Mouse (Mus musculus): ENCODE measurements around the gene Dhx40. TPM values are rescaled to one million over a fixed set of nuclear protein-coding genes. Genes with fewer than 3 reads are reported as not detected.
"Not testable (repeated sequence)": the region's sequence is repeated elsewhere in the genome, so short reads cannot be mapped to it uniquely, and the experiment has no call there.

Gene Dhx40
- total RNA-seq, 1 experiment from 2014 or later, result 28.9 TPM

DNA sequence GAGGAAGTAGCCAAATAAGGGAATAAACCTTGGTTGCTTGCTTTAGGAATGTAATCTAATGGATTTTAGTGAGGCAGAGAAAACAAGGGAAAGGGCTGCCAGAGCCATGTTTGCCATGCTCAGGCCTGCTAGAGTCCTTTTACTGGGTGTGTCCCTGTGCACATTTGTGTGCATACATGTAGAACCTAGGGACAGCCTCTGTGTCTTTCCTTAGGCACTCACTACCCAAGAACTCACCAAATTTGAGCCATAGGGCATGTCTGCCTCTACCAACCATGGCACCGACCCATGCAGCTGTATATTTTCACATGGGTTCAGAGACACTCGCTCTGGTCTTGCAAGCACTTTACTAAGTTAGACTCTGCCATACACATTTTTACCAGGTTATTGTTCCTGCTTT lies 11.4 kb upstream of the Dhx40 start:
- no peak for DNase-seq

DNA sequence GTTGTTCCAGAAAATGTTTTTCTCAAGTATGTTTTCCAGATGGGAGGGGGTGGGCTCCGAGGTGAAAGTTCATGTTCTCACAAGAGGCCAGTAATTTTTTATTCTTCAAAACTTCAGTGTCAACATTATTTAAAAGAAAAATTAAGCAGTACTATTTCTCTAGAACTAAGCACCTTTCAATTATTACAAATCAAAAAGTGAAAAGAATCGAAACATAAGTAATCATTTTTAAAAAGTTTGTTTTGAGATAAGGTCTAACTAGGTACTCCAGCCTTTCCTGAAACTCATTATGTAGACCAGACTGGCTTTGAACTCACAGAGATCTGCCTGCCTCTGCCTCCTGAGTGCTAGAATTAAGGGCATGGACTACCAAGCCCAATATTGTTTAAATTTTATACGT lies 8.7 kb upstream of the Dhx40 start:
- not testable (repeated sequence) for DNase-seq

DNA sequence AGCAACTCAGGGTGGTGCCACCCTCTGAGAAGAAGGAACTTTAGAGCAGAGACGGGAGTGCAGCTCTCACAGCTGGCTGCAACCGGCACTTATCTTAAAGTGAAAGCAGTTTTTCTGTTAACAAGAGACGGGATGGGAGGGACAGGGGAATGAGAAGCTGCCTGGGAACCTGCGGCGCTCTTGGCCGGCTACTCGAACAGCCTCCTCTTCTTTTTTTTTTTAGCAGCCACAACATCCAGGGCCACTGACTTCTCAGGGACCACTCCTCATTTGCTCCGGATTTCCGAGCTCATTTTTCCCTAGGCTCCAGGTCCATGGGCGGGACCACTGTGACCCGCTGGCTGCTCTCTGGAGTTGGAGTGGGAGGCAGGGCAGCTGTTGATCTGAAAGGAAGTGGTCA lies 6.9 kb upstream of the Dhx40 start:
- DNase-seq, result not testable (repeated sequence)

DNA sequence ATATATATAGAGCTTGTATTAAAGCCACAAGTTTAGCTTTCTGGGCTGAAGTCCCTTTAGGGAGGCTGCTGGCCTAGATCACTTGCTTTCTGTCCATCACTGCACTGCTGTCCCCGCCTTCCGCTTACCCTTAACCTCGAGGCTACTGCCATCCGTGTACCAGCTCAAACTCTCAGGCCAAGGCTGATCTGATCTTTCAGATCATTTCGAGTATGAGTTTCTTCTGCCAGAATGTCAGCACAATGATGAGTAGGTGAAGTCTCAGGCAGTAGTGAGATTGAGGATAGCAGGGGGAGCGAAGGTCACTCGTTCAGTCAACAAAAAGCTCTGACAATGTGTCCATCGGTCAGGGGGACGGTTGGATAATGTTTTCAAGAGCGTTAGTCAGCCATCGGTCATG lies 5.7 kb upstream of the Dhx40 start:
- not testable (repeated sequence) for DNase-seq

DNA sequence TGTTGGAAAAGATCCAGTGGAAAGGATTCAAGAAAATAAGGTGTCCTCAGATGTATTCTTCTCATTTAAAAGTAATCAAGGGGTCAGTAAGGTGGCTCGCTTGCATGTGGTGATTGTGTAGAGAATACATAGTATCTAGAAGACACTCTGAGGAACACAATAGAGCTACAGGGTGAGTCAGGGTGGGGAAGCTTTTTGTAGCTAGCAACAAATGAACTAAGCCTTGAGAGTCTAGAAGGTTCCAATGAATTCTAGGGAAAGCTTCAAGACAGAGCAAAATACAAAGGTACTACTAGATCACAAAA lies 3.7 kb upstream of the Dhx40 start:
- no peak for DNase-seq

DNA sequence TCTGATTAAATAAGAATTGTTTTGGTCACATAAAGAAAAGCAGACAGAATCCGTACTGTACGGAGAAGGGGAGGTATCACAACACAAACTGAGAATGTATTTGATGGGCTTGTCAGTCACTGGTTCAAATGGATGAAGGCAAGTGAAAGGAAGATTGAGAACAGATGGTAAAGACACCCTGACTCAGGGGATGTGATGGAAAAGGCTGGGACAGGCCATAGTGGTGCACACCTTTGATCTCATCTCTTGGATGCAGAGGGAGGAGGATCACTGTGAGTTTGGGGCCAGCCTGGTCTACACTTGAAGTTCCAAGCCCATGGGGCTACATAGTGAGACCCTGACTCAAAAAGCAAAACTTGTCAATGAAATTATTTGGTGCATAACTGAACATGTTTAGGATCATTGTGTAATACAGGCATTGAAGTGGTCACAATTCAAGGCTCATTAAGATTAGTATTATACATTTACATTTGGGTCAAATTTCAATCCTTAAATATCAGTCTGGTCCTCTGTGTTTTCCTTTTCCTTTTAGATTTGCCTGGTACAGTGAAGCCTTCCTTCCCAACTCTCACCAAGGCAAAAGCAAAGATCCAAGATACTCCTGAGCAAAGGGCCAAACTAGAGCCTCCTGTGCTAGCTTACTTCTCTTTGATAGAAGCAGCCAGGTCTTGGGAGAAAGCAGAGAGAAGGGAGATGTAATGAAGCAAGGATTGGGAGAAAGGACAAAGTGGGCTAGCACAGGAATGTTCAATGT lies 3.2 kb upstream of the Dhx40 start:
- no peak for DNase-seq

DNA sequence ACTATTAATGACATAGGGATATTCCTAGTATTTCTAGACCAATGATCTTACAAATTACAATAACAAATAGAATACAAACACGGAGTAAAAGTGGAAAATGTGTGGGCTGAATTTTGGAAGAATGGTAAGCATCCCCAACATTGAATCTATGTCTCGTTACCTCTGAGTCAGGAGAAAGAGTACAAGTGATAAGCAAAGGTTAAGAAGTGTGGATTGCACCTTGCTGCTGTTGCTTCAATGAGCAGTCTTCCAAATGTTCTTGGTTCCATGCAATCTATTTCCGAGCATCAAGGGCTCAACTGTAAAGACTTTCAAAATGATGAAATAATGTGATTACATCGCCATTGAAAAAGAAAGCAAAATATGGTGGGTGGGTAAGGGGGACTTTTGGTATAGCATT lies 2.3 kb upstream of the Dhx40 start:
- no peak for DNase-seq

DNA sequence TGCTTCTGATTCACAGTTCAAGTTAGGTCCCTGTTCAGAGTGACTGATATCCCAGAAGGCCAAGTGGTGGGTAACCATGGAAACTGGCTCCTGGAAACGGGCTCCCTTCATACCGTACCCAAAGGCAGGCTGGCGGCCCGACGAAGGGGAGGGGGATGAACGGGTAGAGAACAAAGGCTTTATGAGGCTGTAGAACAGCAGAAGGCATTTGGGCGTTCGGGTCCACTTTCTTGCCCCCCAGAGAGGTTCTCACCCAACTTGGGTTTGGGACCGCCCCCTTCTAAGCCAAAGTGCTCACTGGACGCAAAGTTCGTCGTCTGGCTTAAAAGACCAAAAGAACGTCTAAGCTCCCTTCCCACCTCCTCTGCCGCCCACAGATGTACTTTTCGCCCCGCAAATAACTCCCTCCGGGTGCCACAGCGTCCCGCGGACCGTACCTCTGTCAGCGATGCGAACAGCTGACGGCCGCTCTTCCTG lies 507 bp downstream of the Dhx40 start:
- peak; percentile 78 for DNase-seq

DNA sequence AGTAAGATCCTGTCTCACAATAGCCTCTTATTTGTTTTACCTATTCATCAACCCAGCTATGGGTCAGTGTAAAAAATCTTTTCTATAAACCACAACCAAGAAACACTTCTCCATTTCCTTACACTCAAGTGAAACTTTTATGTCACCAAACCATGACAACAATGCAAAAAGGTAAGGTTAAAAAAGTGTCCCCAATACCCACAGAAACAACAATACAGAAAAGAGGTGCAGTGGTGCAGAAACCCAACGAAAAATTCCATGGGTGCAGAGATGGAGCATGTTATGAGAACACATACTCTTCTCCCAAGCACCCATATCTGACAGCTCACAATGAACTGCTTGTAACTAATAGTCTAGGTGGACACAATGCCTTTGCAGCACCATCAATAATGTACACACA lies 13.4 kb downstream of the Dhx40 start:
- no peak for DNase-seq

DNA sequence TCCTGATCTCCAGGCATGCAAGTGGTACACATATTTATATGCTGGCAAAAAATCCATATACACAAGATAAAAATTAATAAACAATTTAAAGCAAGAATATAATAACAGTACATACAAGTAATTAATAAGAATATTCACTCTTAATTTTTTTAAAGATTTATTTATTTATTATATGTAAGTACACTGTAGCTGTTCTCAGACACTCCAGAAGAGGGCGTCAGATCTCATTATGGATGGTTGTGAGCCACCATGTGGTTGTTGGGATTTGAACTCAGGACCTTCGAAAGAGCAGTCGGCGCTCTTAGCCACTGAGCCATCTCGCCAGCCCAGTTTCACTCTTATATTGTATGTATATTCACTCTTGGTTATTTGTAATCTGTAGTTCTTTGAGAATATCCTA lies 20.1 kb downstream of the Dhx40 start:
- not testable (repeated sequence) for DNase-seq

DNA sequence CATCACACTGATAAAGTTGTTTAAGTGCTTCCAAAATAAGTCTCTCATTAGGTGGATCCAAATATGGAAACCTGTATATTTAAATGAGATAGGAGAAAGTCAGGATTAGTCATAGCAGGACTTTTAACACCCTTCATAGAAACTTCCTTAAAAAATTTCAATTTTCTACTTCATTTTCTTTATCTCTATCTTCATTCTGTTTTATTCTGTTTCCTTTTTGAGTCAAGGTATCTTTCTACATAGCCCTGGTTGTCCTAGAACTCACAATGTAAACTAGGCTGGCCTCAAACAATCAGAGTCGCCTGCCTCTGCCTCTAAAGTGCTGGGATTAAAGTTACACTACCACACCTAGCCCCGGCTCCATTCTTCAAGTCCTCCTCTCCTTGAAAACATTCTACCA lies 21.8 kb downstream of the Dhx40 start:
- no peak for DNase-seq

DNA sequence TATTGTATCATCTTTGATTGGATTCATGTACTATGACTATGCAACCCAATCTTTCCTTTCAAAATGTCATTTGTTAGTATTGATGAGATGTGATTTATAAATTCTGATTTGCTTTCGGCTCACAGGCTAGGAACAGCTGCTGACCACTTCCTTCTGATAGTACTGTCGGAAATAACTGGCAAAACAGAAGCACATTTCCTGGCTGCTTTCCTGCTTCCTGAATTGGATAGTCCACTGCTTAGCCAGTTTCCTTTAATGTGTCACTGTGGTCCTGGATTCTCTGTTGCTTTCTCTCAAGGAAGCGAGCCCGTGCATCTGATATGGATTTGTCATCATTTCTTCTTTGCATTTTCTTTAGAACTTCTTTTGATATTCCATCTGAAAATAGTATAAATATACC lies 37.7 kb downstream of the Dhx40 start:
- DNase-seq, result no peak

DNA sequence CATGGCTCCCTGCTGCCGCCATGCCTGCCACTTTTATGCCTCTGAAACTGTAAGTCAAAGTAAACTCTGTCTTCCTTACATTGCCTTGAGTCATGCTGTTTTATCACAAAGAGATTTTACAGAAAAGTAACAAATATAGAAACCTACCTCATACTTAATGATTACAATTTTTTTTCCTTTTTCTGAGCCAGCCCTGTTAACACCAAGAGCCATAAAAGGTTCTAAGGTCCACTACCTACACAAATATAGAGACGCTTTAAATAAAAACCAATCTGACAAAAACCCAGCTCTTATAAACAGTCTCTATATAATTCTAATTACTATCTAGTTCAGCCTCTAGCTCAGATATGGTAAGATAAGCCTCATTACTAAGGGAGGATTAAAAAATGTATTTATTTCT lies 43.0 kb downstream of the Dhx40 start:
- DNase-seq, result no peak

DNA sequence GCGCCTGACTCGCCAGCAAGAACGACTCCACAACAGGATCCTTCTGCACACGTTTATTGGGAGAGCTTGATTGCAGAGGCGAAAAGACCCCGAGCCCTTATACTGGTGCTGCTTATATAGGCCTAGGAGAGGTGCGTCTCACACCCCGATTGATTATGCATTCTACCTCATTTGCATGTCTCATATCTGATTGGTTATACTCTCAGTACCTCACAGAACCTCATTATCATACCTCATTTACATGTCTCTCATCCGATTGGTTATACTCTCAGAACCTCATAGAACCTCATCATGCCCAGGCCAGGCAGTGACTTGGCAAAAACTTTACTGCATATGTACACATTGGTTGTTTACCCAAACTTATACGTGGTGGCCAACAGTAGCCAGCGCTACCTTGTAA lies 44.4 kb downstream of the Dhx40 start:
- DNase-seq, result not testable (repeated sequence)

DNA sequence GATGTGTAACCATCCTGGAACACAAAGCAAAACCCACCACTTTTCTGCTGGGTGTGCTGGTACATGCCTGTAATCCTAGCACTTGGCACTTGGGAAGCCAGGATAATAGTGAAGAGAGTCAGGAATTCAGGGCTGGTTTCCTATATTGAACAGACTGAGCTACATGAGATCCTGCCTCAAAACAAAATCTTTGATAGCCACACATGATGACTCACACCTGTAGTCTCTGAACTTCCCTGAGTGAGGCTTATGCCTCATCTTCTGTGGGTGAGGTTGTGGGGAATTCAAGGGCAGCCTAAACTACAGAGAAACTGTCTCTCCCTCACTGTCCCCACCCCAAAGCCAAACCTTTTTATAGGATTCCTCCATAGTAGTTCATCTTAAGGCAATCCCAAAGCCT lies 47.2 kb downstream of the Dhx40 start:
- no peak for DNase-seq

DNA sequence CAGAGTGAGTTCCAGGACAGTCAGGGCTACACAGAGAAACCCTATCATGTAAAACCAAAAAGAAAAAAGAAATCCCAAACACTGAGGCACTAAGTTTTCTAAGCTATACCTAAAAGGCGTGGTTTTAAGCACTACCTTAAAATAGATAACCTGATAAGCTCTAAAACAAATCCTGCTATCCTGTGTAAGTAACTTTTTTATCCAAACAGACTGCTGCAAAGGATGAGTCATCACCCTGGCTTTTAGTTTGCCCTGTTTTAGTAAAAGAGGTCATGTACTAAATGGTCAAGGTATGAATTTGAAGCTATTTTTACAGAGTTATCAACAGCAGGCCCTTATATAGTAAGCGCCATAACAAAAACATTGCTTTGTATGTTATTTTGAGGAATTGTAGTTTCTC lies 47.7 kb downstream of the Dhx40 start:
- DNase-seq, result no peak

DNA sequence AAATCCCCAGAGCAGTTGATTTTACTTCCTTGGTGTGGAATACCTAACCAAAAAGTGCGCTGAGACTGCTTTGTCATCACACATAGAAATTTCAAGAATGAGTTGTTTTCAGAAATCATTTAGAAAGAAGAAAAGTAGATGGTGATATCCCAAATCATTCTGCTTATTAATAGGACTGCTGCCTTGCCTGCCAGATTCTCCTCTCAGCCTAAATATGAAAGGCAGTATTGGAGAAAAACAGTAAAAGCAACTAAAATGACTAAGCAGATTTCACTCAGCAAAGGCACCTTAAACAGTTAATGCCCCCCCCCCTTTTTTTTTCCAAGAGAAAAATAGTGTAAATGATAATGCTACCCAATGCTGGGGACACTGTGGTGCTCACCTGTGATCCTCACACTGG lies 48.3 kb downstream of the Dhx40 start:
- DNase-seq, result no peak

DNA sequence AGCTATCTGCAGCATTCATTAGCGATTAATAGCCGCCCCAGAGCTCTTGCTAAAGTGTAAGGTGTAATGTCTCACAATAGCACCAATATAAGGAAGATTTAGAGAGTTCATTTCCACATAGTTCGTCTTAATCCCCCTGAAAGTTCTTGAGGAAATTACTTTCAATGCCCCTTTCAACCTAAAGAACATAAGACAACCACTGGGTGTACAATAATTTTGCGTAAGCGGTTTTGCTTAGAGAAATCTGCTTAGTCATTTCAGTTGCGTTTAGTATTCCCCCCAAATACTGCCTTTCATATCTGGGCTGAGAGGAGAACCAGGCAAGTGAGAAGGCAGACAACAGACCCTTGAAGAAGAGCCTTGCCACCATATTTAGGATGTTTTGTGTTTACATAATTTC lies 49.0 kb downstream of the Dhx40 start:
- no peak for DNase-seq

DNA sequence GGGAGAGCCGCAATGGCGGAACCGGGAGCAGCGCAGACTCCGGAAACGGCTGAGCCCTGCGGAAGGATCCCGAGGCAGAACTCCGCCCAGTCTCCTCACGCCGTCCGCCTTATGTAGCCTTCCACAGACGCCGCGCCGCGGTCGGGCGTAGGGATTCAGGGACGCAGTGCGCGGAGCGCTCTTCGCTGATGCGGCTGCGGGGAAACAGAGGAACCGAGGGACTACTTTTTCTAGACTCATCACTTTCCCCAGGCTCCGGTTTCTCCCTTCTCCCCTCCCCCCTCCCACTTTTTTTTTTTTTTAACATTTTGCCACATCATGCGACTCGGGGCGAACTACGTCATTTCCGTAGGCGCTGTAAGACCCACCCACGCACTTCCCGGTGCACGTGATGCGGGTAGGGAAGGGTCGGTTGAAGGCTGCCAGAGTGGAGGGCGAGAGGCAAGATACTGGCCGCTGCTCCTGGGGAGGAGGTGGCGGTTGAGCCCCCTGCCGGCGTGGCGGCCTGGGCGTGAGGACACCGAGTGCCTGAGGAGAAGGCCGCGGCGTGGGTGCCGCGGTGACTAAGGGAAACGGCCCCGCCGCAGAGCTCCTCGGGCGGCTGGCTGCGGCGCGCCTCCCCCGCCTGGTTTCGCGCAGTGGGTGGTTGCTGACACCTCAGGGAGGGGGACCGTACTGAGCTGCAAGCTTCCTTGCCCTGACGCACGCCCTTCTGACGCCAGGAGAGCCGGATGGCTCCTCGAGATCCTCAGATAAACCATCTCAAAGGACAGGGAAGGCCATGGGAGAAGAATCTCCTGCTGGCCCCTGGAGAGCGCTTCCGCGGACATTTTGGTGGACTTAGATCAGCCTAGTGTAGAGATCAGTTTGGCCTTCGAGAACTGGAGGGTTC lies 49.8 kb downstream of the Dhx40 start, which contains the start of gene Cltc:
TSS of gene Cltc (minus strand) at position 86 of the 892 bp plus-strand sequence.
- DNase-seq, result peak; percentile 97

DNA sequence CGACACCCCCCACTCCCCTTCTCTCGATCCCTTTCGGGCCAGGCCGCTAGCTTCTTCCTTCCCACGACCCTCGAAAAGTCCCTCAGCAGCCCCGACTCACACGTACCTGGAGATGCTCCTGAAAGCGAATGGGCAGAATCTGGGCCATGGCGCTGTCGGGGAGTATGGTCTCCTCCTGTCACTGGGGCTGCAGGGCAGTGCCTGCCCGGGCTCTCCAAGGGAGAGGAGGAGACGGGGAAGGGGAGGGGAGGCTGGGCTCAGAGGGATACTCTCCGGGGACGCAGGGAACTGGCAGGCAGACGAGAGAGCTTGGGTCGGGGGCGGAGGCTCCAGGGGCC lies 50.4 kb downstream of the Dhx40 start:
- no peak for DNase-seq

DNA sequence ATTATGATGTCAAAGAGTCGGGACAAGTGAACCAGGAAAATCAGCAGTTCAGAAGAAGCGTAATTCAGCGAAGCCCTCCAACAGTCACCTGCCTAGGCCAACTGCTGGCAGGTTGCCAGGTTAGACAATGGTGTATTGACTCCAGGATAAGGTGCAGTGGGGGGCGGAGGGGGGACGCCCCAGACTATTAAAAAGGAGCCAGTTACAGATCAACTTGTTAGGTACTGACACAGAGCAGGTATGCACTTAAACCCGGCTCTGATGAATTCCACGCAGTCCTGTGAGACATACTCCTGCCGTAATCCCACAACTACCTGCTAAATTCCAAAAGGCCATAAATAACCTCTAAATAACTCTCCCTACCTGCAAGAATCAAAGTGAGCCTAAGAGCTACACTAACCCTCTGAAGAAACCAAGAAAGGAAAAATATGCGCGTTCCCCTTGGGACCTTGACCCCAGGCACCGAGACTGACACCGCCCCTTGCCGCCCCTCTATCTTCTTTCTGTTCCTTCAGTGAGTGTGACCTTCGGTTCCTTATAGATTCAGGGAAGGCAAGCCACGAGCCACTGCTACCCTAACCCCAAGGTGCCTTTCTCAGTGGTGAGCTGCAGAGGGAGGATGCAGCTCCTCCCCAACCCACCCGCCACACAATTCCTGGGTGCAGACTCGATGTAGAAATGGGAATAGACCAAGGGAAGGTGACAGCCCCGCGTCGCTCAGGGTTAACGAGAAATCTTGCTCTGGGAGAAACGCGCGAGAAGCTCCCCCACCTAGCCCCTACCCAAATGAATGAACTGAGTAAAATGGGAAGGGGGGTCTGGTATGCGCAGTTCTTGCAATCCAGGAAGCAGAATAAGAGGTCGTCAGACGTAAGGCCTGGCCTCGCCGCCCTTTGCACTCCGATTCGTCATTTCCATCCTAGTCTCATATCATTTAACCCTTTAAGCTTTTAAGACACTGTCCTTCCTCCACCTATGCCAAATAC lies 51.1 kb downstream of the Dhx40 start:
- peak; percentile 55 for DNase-seq

DNA sequence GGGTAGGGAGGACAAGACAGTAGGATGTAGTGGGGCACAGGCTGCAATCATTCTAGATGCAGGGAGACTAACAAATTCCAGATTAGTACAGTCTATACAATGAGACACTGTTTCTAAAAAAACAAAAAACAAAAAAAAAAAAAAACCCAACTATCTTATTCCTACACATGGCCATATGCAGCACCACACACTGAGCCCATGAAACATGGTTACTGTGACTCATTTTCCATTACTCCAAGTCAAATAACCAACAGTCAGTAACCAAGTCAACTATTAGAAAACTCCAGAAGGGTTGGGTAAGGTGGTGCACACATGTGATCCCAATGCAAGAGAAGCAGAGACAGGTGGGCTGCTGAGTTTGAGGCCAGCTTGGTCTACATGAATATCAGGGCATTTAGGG lies 55.1 kb downstream of the Dhx40 start:
- no peak for DNase-seq

DNA sequence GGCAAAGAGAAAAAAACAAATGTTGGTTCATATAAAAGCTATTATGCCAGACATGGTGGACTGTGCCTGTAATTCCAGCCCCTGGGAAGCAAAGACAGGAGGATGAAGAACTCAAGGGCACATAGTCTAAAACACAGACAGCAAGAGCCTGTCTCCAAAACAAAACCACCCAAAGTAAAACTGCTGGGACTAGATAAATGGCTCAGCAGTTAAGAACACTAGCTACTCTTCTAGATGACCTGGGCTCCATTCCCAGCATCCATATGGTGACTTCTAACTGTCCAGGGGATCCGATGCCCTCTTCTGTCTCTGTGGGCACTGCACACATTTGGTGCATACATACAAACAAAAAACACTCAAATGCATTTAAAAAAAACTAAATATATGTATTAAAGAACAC lies 56.5 kb downstream of the Dhx40 start:
- DNase-seq, result no peak
